Mouse (Mus musculus) kidney, adult 2 months (tissue): ENCODE measurements at regions not wholly inside any gene's neighbourhood (a gene's known extent, or its start where the extent isn't known, plus 50 kb on each side); places are given as distances from the start of the nearest gene placed in this dataset.

Experiments
- DNase-seq: peaks from one replicate; pipeline ENCODE4 v3.0.0; 2021
- H3K27ac ChIP-seq: fragments of 200-500 bp; 2 replicates; pipeline ENCODE4 v1.5.1; 2012; ENCODE audit warnings: low read depth, low read length, control low read depth, inconsistent platforms; ENCODE audit not compliant: insufficient read depth
- H3K27me3 ChIP-seq: fragments of 200-500 bp; replicated peaks from 2 replicates; pipeline ENCODE4 v1.6.1; 2012; ENCODE audit warnings: mild to moderate bottlenecking, moderate library complexity, low read length, inconsistent platforms; ENCODE audit not compliant: control insufficient read depth, insufficient read depth
- H3K36me3 ChIP-seq: fragments of 200-500 bp; 2 replicates; pipeline ENCODE4 v1.6.1; 2012; ENCODE audit warnings: mild to moderate bottlenecking, moderate library complexity, low read length, inconsistent platforms; ENCODE audit not compliant: control insufficient read depth, insufficient read depth
- H3K4me1 ChIP-seq: fragments of 200-500 bp; 2 replicates; pipeline ENCODE4 v1.6.1; 2011; ENCODE audit warnings: low read length; ENCODE audit not compliant: control insufficient read depth, insufficient read depth
- H3K4me3 ChIP-seq: fragments of 200-500 bp; 2 replicates; pipeline ENCODE4 v1.5.1; 2011; ENCODE audit warnings: mild to moderate bottlenecking, low read depth, low read length, control low read depth; ENCODE audit not compliant: insufficient read depth
- CTCF ChIP-seq: fragments of 200-500 bp; conservative IDR thresholded peaks from 2 replicates; pipeline ENCODE4 v1.5.1; 2011; ENCODE audit warnings: low read depth, mild to moderate bottlenecking, control low read depth, low read length, moderate library complexity, mixed read lengths; ENCODE audit not compliant: insufficient read depth, insufficient read length
- POLR2A ChIP-seq: fragments of 200-500 bp; IDR thresholded peaks from one replicate; pipeline ENCODE4 v1.6.1; 2011; ENCODE audit warnings: low read depth, low read length, control low read depth
- WGBS: fragments of 180-500 bp; shearing (Covaris S2); methylation state at CpG from one replicate; pipeline ENCODE4 v1.1.7; 2018; 5-methylcytosine and 5-hydroxymethylcytosine counted together

DNA sequence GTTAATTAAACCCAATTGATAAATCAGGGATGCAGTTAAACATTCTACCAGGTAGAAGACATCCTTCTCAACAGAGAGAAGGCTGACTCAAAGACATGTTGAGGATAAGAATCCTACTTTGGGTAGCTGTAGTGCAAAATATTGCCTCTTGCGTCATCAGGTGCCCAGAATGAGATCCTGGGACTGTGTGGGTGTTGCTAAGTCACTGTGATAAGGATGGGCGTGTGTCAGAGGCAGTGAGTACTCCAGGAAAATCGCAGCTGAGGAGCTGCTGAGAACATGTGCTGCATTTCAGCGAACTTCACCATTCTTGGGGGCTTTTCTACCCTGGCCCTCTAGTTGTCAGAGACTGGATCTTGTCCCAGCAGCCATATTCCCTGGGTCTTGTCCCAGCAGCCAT lies 244.7 kb downstream of the Tle4 start:
- DNase-seq: no peak
- no peak for TF ChIP-seq POLR2A
- TF ChIP-seq CTCF: no peak
- Histone ChIP-seq H3K4me1 (no peaks in the 10 kb centered on the region), H3K27ac (no peak overlapping the region), H3K27me3 (no peaks in the 10 kb centered on the region), H3K36me3 (no peaks in the 10 kb centered on the region), H3K4me3 (no peak overlapping the region)
- WGBS: 89% methylated on average over 4 of the region's 4 CpGs

DNA sequence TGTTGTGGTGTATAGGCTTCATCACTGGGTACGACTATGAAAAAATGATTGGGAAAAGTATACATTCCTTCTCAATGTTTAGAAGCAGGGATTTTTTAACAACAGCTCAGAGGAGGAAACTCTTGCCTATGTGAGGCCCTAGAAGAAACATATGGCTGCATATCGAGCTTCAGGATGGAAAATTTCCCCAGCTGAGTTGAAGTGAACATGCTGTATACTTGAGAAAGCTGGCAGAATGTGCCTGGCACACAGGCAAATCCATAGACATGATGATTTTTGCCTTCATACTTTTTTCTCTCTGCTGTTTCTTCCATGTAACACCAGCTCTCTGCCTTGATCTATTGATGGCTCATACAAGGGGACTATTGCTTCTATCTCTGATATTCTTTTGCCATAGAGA lies 242.7 kb downstream of the Tle4 start:
- no peak for TF ChIP-seq CTCF

DNA sequence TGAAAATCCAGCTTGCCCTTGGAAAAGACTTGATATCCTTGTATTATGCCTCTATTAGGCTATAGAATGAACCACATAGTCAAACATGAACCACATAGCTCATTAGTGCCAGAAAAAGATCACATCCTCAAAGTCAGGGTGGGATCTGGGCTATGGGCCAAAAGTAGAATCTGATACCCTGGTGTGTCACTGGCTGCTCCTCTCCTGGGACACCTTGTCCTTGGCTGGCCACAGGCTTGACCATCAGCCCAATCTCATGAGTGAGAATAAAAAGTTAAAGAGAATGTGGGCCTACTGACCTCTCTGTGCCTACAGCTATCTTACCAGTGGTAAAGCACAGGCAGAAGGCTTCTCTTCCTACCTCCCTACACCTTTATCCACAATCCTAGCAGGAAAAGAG lies 241.9 kb downstream of the Tle4 start:
- Histone ChIP-seq H3K4me3 (no peak overlapping the region), H3K4me1 (no peaks in the 10 kb centered on the region), H3K27ac (no peak overlapping the region), H3K36me3 (no peaks in the 10 kb centered on the region), H3K27me3 (no peaks in the 10 kb centered on the region)
- no peak for DNase-seq
- TF ChIP-seq POLR2A (no peak), CTCF (no peak)

More for the DNA sequence above, 242.7 kb downstream of the Tle4 start:
- Histone ChIP-seq H3K27ac (no peak overlapping the region), H3K4me1 (no peaks in the 10 kb centered on the region), H3K4me3 (no peak overlapping the region), H3K27me3 (no peaks in the 10 kb centered on the region), H3K36me3 (no peaks in the 10 kb centered on the region)
- WGBS: 84% methylated on average over 2 of the region's 2 CpGs
- no peak for DNase-seq

DNA sequence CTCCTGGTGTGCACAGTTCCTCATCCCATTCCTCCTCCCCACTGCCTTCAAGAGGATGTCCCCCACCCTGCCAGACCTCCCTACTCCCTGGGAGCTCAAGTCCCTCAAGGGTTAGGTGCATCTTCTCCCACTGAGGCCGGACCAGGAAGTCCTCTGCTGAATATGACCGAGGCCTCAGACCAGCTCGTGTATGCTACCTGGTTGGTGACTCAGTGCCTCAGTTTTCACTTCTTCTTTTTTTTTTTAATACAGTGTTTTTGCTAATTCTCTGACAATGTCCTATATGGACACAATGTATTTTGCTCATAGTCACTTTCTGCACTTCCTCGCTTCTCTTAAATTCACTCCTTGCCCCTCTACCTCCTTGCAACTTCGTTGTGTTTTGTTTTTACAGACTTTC lies 237.2 kb downstream of the Tle4 start:
- Histone ChIP-seq H3K4me1 (no peaks in the 10 kb centered on the region), H3K4me3 (no peak overlapping the region), H3K27ac (no peak overlapping the region), H3K36me3 (no peaks in the 10 kb centered on the region), H3K27me3 (no peaks in the 10 kb centered on the region)
- no peak for DNase-seq
- TF ChIP-seq POLR2A (no peak), CTCF (no peak)
- WGBS: 84% methylated on average over 5 of the region's 5 CpGs

DNA sequence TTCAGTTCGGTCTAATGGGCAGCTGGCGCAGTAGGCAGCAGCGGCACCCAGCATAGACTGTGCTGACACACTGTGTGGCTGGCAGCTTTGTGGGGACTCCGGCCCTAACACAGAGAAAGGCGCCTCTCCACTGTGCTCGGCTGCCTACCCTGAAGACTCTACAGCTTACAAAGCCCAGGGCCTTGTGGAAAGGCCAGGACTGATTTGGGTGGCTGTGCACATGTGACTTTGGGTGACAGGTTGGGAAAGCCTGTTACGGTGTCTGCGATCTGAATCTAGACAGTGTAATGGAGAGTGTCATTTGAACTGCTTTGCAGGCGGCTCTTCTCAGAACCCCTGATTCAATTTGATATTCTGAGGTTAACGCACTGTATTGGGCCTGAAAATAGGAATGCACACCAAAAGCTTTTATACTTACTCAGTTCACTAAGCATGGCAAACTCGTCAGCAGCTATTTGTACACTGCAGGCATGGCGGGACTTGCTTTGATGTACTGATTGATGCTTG lies 228.7 kb downstream of the Tle4 start:
- 68% methylated on average over 12 of the region's 12 CpGs for WGBS

DNA sequence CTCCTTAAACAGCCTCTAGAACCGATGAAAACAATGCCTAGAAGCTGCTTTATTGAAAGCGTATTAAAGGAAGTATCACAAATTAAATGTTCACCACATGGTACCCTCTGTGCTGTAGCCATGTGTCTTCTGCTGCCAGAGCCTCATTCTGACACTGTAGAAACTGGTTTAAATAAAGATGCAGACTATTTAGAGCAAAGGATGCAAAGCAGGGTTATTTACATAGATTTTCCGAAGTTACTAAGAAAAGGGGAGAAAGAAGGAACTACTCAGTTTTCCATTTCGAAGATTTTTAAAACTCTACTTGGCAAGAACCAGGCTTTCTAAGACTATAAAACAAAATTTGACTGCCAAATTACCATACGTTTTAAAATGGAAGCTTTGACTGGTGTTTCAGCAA lies 226.5 kb downstream of the Tle4 start:
- TF ChIP-seq CTCF (no peak), POLR2A (no peak)
- H3K27ac ChIP-seq: no peak overlapping the region
- 88% methylated on average over 5 of the region's 5 CpGs for WGBS
- H3K4me3 ChIP-seq: no peak overlapping the region
- H3K36me3 ChIP-seq: no peaks in the 10 kb centered on the region
- no peaks in the 10 kb centered on the region for H3K27me3 ChIP-seq
- no peaks in the 10 kb centered on the region for H3K4me1 ChIP-seq
- no peak for DNase-seq

More for the DNA sequence above, 228.7 kb downstream of the Tle4 start:
- H3K4me3 ChIP-seq: no peak overlapping the region
- no peaks in the 10 kb centered on the region for H3K4me1 ChIP-seq
- DNase-seq: no peak
- no peaks in the 10 kb centered on the region for H3K36me3 ChIP-seq
- H3K27ac ChIP-seq: no peak overlapping the region
- TF ChIP-seq POLR2A (no peak), CTCF (no peak)
- no peaks in the 10 kb centered on the region for H3K27me3 ChIP-seq

DNA sequence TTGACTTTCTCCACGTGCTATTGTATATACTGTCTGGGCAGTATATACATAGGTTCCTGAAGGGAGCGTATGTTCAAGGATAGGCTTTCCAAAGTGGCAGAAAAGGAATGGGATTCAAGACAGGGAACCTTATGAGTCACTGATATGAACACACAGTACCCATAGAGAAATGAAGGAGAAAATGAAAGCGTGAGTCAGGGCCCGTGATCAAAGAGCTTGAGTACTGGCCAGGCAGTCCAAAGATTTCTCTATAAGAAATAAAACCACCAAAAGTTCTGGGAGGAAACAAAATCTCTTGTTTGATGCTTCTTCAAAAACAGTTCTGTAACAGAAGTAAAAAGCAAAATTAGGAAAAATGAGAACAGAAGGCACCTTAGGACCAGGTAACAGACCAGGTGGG lies 223.9 kb downstream of the Tle4 start:
- Histone ChIP-seq H3K27me3 (no peaks in the 10 kb centered on the region), H3K4me3 (no peak overlapping the region), H3K4me1 (no peaks in the 10 kb centered on the region), H3K27ac (no peak overlapping the region), H3K36me3 (no peaks in the 10 kb centered on the region)
- no peak for TF ChIP-seq POLR2A
- TF ChIP-seq CTCF: no peak
- no peak for DNase-seq
- WGBS: 92% methylated on average over 4 of the region's 4 CpGs

DNA sequence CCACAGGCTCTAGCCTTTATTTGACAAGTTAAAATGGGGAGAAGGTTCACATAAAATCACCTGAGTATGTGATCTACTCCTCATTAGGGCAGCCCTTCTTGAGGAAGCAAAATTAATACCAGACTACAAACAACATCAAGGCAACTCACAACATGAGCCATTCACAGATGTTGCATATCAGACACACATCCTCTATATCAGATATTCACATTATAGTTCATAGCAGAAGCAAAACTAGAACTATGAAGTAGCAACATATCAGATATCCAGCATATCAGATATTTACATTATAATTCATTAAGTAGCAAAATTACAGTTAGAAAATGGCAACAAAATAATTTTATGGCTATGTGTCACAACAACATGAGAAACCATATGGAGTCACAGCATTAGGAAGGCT lies 217.0 kb downstream of the Tle4 start:
- TF ChIP-seq CTCF (no peak), POLR2A (no peak)
- Histone ChIP-seq H3K36me3 (no peaks in the 10 kb centered on the region), H3K27me3 (no peaks in the 10 kb centered on the region), H3K27ac (no peak overlapping the region), H3K4me3 (no peak overlapping the region), H3K4me1 (no peaks in the 10 kb centered on the region)
- DNase-seq: no peak
